Mouse (Mus musculus) kidney, embryonic 14.5 days (tissue): ENCODE measurements at regions not wholly inside any gene's neighbourhood (a gene's known extent, or its start where the extent isn't known, plus 50 kb on each side); places are given as distances from the start of the nearest gene placed in this dataset. TPM values are rescaled to one million over a fixed set of nuclear protein-coding genes. Genes with fewer than 3 reads are reported as not detected.
A peak's percentile ranks its signal among the peaks of the same experiment; 100 is the strongest.

Experiments used
- ATAC-seq: fragments of 200-750 bp; cut with Nextera tagmentation; 2 replicates; pipeline ENCODE4 v1.8.0; 2017; ENCODE audit warnings: moderate number of reproducible peaks, mild to moderate bottlenecking, moderate TSS enrichment, moderate library complexity; ENCODE audit not compliant: low FRiP score, low TSS enrichment
- H3K27ac ChIP-seq: fragments of 300-500 bp; sonication (generic); 2 replicates; pipeline ENCODE4 v1.5.1; 2014; ENCODE audit warnings: low read depth, mild to moderate bottlenecking, low read length, moderate library complexity, mixed read lengths
- H3K27me3 ChIP-seq: fragments of 300-500 bp; sonication (generic); 2 replicates; pipeline ENCODE4 v1.6.1; 2014; ENCODE audit warnings: mild to moderate bottlenecking, low read length; ENCODE audit not compliant: control insufficient read depth, insufficient read depth
- H3K36me3 ChIP-seq: fragments of 300-500 bp; sonication (generic); 2 replicates; pipeline ENCODE4 v1.6.1; 2014; ENCODE audit warnings: low read length, mixed read lengths; ENCODE audit not compliant: control insufficient read depth, insufficient read depth
- H3K4me1 ChIP-seq: fragments of 300-500 bp; sonication (generic); 2 replicates; pipeline ENCODE4 v1.6.1; 2014; ENCODE audit warnings: low read length, mixed read lengths; ENCODE audit not compliant: control insufficient read depth, insufficient read depth
- H3K4me2 ChIP-seq: fragments of 300-500 bp; sonication (generic); replicated peaks from 2 replicates; pipeline ENCODE4 v1.6.1; 2014; ENCODE audit warnings: low read depth, mild to moderate bottlenecking, low read length
- H3K4me3 ChIP-seq: fragments of 300-500 bp; sonication (generic); 2 replicates; pipeline ENCODE4 v1.5.1; 2014; ENCODE audit warnings: mild to moderate bottlenecking, low read length
- H3K9ac ChIP-seq: fragments of 300-500 bp; sonication (generic); 2 replicates; pipeline ENCODE4 v1.6.1; 2014; ENCODE audit warnings: low read depth, mild to moderate bottlenecking, low read length, moderate library complexity
- H3K9me3 ChIP-seq: fragments of 300-500 bp; sonication (generic); 2 replicates; pipeline ENCODE4 v1.6.1; 2016; ENCODE audit warnings: low read length; ENCODE audit not compliant: control insufficient read depth
- WGBS: fragments of 180-500 bp; shearing (Covaris S2); extraction: QIAGEN DNeasy Blood & Tissue Kit; methylation state at CpG from one replicate; pipeline ENCODE4 v1.1.7; 2014; 5-methylcytosine and 5-hydroxymethylcytosine counted together
- microRNA-seq: library from miRNA; unstranded; fragments of <30 nt; microRNA quantifications from one replicate; pipeline ENCODE4, GENCODE M21; 2016

GRCm38 (mm10) chr8:36035339-36035738 lies 269.7 kb downstream of the Gm19410 start:
- no peak for ATAC-seq

GRCm38 (mm10) chr8:36036271-36036670 lies 270.7 kb downstream of the Gm19410 start:
- H3K4me3 ChIP-seq, result no peak overlapping the region

More at GRCm38 (mm10) chr8:36035339-36035738, 269.7 kb downstream of the Gm19410 start:
- H3K4me2 ChIP-seq, result no peak overlapping the region
- H3K4me3 ChIP-seq, result no peak overlapping the region
- WGBS, result 85% methylated on average over 7 of the region's 7 CpGs
- H3K9ac ChIP-seq, result no peak overlapping the region
- H3K27me3 ChIP-seq, result no peaks in the 10 kb centered on the region
- peaks cover 5% of the 10 kb centered on the region; the same call in 1 of the 2 replicates for H3K9me3 ChIP-seq
- H3K36me3 ChIP-seq, result no peaks in the 10 kb centered on the region
- H3K4me1 ChIP-seq, result no peaks in the 10 kb centered on the region
- H3K27ac ChIP-seq, result no peak overlapping the region

GRCm38 (mm10) chr8:36041222-36041864 lies 275.8 kb downstream of the Gm19410 start:
- no peak overlapping the region for H3K27ac ChIP-seq
- 41% methylated on average over 6 of the region's 6 CpGs for WGBS
- 0 out of 2 replicates have a peak, but pooled peaks have one; percentile 32 for ATAC-seq
- peaks cover 6% of the 10 kb centered on the region; the same call in 1 of the 2 replicates for H3K9me3 ChIP-seq
- no peaks in the 10 kb centered on the region for H3K27me3 ChIP-seq
- no peak overlapping the region for H3K9ac ChIP-seq
- no peaks in the 10 kb centered on the region for H3K4me1 ChIP-seq
- no peak overlapping the region for H3K4me3 ChIP-seq
- no peaks in the 10 kb centered on the region for H3K36me3 ChIP-seq
- no peak overlapping the region for H3K4me2 ChIP-seq

More at GRCm38 (mm10) chr8:36036271-36036670, 270.7 kb downstream of the Gm19410 start:
- Histone ChIP-seq H3K27ac (no peak overlapping the region), H3K4me2 (no peak overlapping the region), H3K36me3 (no peaks in the 10 kb centered on the region), H3K9me3 (peaks cover 6% of the 10 kb centered on the region; the same call in 1 of the 2 replicates), H3K4me1 (no peaks in the 10 kb centered on the region), H3K27me3 (no peaks in the 10 kb centered on the region), H3K9ac (no peak overlapping the region)
- WGBS, result 67% methylated on average over 6 of the region's 6 CpGs
- ATAC-seq, result no peak

- Histone ChIP-seq H3K9me3 (peaks cover 6% of the 10 kb centered on the region; the same call in 1 of the 2 replicates), H3K36me3 (no peaks in the 10 kb centered on the region), H3K4me2 (no peak overlapping the region), H3K4me3 (no peak overlapping the region), H3K27me3 (no peaks in the 10 kb centered on the region), H3K27ac (no peak overlapping the region), H3K9ac (no peak overlapping the region), H3K4me1 (no peaks in the 10 kb centered on the region)
- WGBS, result 91% methylated on average over 4 of the region's 4 CpGs
- no peak for ATAC-seq
These were observed 277.0 kb downstream of the Gm19410 start for GRCm38 (mm10) chr8:36042594-36042993.

Small RNA genes in the stretch of these regions (microRNA-seq; reads per million reads assigned to microRNA genes)
- gene Gm22030, result not detected
